Mouse (Mus musculus) bone marrow, adult 2 months (tissue): ENCODE measurements at regions not wholly inside any gene's neighbourhood (a gene's known extent, or its start where the extent isn't known, plus 50 kb on each side); places are given as distances from the start of the nearest gene placed in this dataset.

Experiments
- CTCF ChIP-seq: fragments of 200-500 bp; IDR thresholded peaks from 2 replicates; pipeline ENCODE4 v1.5.1; 2011; ENCODE audit warnings: low read length, control low read depth; ENCODE audit not compliant: control insufficient read depth, insufficient read depth
- POLR2A ChIP-seq: fragments of 200-500 bp; IDR thresholded peaks from 2 replicates; pipeline ENCODE4 v1.6.1; 2011; ENCODE audit warnings: low read depth, mild to moderate bottlenecking, control low read depth, low read length, borderline replicate concordance; ENCODE audit not compliant: control insufficient read depth

DNA sequence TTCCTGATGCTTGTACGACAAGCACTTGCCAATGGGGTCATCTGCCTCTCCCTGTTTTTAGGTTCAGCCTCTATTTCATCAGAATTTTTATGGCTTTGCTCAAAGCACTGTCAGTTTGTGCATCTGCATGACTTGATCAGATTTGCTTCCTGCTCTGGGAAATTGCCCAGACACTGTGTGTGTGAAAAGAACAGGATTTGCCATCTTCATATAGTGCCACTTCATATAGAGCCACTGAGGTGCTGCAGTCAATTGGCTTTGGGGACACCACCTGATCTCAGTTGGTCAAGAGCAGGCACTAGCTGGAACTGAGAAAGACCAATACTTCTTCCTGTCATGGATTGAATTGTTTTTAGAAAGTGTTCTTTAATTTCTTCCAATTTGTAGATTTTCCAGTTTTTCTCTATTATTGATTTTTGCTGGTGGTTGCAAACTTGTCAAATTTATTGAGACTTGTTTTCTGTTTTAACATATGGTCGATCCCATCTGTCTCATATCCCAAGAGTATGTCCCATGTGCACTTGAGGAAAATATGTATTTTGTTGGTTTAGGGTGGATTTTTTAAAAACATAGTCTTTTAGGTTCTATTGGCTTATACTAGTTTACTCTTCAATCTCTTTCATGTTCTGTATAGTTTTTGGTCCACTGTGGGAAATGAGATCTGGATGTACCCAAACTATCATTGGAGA lies 62.8 kb upstream of the Arg1 start:
- TF ChIP-seq POLR2A: no peak
- TF ChIP-seq CTCF: no peak
